Mouse (Mus musculus) hindbrain, embryonic 11.5 days (tissue): ENCODE data around the gene Myo1a. TPM values are rescaled to one million over a fixed set of nuclear protein-coding genes. Genes with fewer than 3 reads are reported as not detected.

Experiments used
- ATAC-seq: fragments of 200-750 bp; cut with Nextera tagmentation; 2 replicates; pipeline ENCODE4 v1.8.0; 2017; ENCODE audit warnings: mild to moderate bottlenecking, moderate TSS enrichment, moderate library complexity; ENCODE audit not compliant: low FRiP score
- DNase-seq: peaks from one replicate; pipeline ENCODE4 v3.0.0-alpha.2; 2015; ENCODE audit warnings: low spot score
- H3K27ac ChIP-seq: fragments of 300-500 bp; sonication (generic); 2 replicates; pipeline ENCODE4 v1.5.1; 2014; ENCODE audit warnings: mild to moderate bottlenecking, low read depth, low read length
- H3K27me3 ChIP-seq: fragments of 300-500 bp; sonication (generic); 2 replicates; pipeline ENCODE4 v1.6.1; 2014; ENCODE audit warnings: mild to moderate bottlenecking, low read length, moderate library complexity, mixed read lengths; ENCODE audit not compliant: control insufficient read depth, insufficient read depth
- H3K36me3 ChIP-seq: fragments of 300-500 bp; sonication (generic); 2 replicates; pipeline ENCODE4 v1.6.1; 2014; ENCODE audit warnings: mild to moderate bottlenecking, low read length, moderate library complexity, mixed read lengths; ENCODE audit not compliant: control insufficient read depth, insufficient read depth
- H3K4me1 ChIP-seq: fragments of 300-500 bp; sonication (generic); replicated peaks from 2 replicates; pipeline ENCODE4 v1.6.1; 2014; ENCODE audit warnings: low read length, mixed read lengths; ENCODE audit not compliant: control insufficient read depth, insufficient read depth
- H3K4me2 ChIP-seq: fragments of 300-500 bp; sonication (generic); replicated peaks from 2 replicates; pipeline ENCODE4 v1.6.1; 2014; ENCODE audit warnings: mild to moderate bottlenecking, low read depth, low read length
- H3K4me3 ChIP-seq: fragments of 300-500 bp; sonication (generic); 2 replicates; pipeline ENCODE4 v1.5.1; 2014; ENCODE audit warnings: low read depth, low read length
- H3K9ac ChIP-seq: fragments of 300-500 bp; sonication (generic); 2 replicates; pipeline ENCODE4 v1.6.1; 2014; ENCODE audit warnings: low read depth, low read length
- H3K9me3 ChIP-seq: fragments of 300-500 bp; sonication (generic); 2 replicates; pipeline ENCODE4 v1.6.1; 2016; ENCODE audit warnings: low read length; ENCODE audit not compliant: control insufficient read depth
- WGBS: fragments of 180-500 bp; shearing (Covaris S2); extraction: QIAGEN DNeasy Blood & Tissue Kit; methylation state at CpG from one replicate; pipeline ENCODE4 v1.1.7; 2014; 5-methylcytosine and 5-hydroxymethylcytosine counted together
- polyA plus RNA-seq: library from polyadenylated mRNA; unstranded; fragments of >200 nt; fragmentation: Nextera tagmentation; extraction: Ambion mirVana; gene quantifications from 2 replicates; pipeline ENCODE4 v1.2.1, GENCODE M21; 2014

The Myo1a gene
- polyA plus RNA-seq, 1 experiment from 2014 or later = 0.57 TPM

DNA sequence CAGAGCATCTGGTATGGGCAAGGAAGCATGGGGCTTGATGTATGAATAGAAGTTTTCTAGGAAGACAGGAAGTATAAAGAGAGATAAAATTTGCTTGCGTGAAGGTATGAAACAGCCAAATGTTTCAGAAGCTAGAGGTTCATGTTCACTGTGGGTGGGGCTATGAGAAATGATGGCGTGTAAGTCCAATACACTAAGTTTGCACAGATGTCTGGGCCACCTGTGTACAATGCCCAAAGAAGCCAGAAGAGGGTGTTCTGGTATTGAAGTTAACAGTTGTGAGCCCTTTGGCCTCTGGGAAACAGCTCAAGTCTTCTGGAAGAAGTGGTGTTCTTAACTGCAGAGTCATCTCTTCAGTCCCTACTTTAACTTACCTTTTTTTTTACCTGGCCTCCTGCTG is 34.8 kb upstream of the Myo1a start:
- H3K4me1 ChIP-seq = peaks cover 12% of the 10 kb centered on the region
- no peak overlapping the region for H3K27ac ChIP-seq
- WGBS = 94% methylated on average over 2 of the region's 2 CpGs
- no peak overlapping the region for H3K4me3 ChIP-seq
- ATAC-seq (no peak), DNase-seq (no peak)
- no peak overlapping the region for H3K4me2 ChIP-seq
- peaks cover 29% of the 10 kb centered on the region for H3K27me3 ChIP-seq
- H3K36me3 ChIP-seq = no peaks in the 10 kb centered on the region
- H3K9me3 ChIP-seq = no peaks in the 10 kb centered on the region
- H3K9ac ChIP-seq = no peak overlapping the region

DNA sequence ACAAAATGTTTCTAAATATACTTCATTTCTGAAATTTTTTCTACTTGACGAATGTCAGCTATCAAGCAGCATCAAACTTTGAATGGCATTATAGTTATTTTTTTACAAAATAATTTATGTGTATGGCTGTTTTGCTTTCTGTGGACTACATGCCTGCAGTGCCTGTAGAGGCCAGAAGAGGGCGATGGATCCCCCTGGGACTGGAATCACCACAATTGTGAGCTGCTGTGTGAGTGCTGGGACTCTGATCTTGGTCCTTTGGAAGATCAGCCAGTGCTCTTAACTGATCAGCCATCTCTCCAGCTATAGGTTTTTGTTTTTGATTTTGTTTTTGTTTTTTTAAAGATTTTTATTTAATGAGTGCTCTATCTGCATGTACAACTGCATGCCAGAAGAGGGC is 33.7 kb upstream of the Myo1a start:
- peaks cover 6% of the 10 kb centered on the region for H3K4me1 ChIP-seq
- H3K9me3 ChIP-seq = no peaks in the 10 kb centered on the region

DNA sequence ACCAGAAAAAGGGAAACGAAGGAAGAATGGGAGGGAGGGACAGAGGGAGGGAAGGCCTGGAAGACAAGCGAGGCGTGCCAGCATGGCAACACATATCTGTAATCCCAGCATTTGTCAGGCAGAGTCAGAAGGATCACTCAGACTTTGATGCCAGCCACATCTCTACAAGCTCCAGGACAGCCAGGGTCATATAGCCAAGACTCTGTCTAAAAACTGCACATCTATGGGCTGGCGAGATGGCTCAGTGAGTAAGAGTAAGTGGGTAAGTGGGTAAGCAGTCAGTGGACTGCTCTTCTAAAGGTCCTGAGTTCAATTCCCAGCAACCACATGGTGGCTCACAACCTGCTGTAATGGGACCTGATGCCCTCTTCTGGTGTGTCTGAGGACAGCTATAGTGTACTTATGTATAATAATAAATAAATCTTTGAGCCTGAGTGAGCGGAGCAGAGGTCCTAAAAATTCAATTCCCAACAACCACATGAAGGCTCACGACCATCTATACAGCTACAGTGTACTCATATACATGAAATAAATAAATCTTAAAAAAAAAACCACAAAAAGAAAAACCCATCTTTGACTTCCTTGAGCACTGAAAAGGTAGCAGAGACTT is 30.8 kb upstream of the Myo1a start:
- Histone ChIP-seq H3K4me2 (no peak overlapping the region), H3K4me1 (no peaks in the 10 kb centered on the region), H3K9ac (no peak overlapping the region), H3K36me3 (no peaks in the 10 kb centered on the region), H3K4me3 (no peak overlapping the region), H3K27ac (no peak overlapping the region), H3K27me3 (no peaks in the 10 kb centered on the region), H3K9me3 (no peaks in the 10 kb centered on the region)
- DNase-seq (no peak), ATAC-seq (no peak)
- WGBS = 89% methylated on average over 6 of the region's 6 CpGs

More for the DNA sequence above, 33.7 kb upstream of the Myo1a start:
- Histone ChIP-seq H3K36me3 (no peaks in the 10 kb centered on the region), H3K27ac (no peak overlapping the region), H3K4me2 (no peak overlapping the region), H3K27me3 (peaks cover 18% of the 10 kb centered on the region), H3K9ac (no peak overlapping the region), H3K4me3 (no peak overlapping the region)
- ATAC-seq (no peak), DNase-seq (peak; percentile 31)
- 38% methylated on average over 2 of the region's 2 CpGs for WGBS

DNA sequence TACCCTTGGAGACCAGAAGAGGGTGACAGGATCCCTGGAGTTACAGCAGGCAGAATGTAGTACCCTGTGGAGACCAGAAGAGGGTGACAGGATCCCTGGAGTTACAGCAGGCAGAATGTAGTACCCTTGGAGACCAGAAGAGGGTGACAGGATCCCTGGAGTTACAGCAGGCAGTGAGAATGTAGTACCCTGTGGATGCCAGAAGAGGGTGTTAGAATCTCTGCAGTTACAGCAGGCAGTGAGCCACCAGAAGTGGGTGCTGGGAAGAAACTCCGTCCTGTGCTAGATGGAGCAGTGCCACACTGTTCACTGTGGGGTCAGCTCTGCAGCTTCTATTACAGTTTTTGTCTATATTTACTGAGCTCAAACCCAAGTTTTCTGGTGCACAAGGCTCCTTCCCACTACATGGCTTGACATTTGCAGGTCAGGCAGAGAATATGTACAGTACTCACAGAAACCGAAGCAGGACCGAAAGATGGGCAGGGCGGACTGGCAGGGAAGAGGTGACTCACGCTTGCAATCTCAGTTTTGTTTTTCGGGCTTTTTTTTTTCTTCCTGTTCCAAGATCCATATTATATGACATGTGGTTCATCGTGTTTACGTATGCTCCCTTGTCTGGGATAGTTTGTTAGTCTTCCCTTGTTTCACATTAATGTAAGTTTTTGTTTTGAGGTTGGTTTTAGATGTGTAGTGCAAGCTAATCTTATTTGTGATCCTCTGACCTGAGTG is 30.0 kb upstream of the Myo1a start:
- Histone ChIP-seq H3K4me1 (no peaks in the 10 kb centered on the region), H3K36me3 (no peaks in the 10 kb centered on the region), H3K27me3 (no peaks in the 10 kb centered on the region), H3K4me2 (no peak overlapping the region), H3K9ac (no peak overlapping the region), H3K9me3 (no peaks in the 10 kb centered on the region), H3K27ac (no peak overlapping the region), H3K4me3 (no peak overlapping the region)
- ATAC-seq = no peak
- WGBS = 90% methylated on average over 8 of the region's 8 CpGs
- DNase-seq = peak; percentile 77

DNA sequence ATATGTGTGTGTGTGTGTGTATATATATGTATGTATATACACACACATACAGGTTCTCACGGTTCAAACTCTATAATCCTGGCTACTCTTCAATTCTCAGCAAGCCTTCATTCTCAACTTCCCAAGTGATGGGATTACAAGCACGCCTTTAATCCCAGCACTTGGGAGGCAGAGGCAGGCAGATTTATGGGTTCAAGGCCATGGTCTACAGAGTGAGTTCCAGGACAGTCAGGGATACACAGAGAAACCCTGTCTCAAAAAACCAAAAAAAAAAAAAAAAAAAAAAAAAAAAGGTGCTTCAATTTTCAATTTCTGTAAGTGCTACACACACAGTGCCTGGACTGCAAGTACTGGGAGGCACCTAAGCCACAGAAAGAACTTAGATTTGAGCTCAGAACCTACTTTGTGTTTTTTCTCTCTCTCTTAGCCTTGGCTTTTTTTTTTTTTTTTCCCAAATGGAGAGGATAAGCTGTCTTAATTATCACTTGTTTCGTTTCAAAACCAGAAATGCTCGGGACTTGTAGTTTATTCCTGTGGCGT is 29.0 kb upstream of the Myo1a start:
- Histone ChIP-seq H3K27me3 (no peaks in the 10 kb centered on the region), H3K36me3 (no peaks in the 10 kb centered on the region), H3K9me3 (no peaks in the 10 kb centered on the region), H3K27ac (no peak overlapping the region), H3K9ac (peak overlapping the region; percentile 1; the same call in 1 of the 2 replicates), H3K4me1 (no peaks in the 10 kb centered on the region), H3K4me3 (peak overlapping the region; percentile 75; the same call in 1 of the 2 replicates), H3K4me2 (peak overlapping the region; percentile 71)
- ATAC-seq (no peak), DNase-seq (no peak)
- WGBS = 56% methylated on average over 5 of the region's 5 CpGs

DNA sequence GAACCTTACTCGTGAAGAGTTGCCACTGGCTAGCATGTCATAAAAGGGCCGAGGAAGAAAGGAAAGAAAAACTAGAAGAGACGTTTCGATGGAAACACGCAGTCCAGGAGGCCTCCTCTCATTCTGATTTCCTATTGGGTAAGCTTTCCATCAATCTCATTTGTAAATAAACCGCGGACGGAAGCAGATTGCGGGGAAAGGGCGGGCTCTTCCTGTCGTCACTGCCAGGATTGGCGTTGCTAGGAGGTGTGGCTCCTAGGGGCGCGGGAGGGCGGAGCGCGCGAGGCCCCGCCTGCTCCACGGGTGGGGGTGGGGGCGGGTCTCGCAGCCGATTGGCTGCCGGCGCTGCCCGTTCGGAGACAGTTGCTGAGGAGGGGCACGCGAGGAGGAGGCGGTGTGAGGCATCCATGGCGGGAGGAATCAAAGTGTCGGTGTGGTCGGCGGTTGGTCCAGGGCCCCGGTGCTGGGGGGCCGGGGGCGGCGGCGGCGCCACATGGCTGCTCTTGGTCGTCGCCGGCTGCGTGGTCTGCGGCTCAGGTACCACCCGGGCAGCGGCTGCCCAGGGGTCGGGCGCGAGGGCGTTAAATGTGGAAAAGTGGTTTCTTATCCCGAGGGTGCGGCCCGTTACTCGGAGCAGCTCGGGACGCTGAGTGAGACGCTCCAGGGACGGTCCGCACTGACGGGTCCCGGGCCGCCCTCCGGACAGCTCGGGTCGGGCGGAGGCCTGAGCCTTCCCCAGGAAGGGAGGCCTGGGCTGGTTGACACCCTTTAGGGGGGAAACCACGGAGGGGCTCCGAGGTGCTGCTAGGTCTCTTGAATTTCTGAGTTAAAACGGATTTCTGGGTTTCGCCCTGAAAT is 28.1 kb upstream of the Myo1a start:
- Histone ChIP-seq H3K4me2 (peak overlapping the region; percentile 71), H3K36me3 (no peaks in the 10 kb centered on the region), H3K27ac (no peak overlapping the region), H3K27me3 (no peaks in the 10 kb centered on the region), H3K9ac (peak overlapping the region; percentile 71), H3K9me3 (no peaks in the 10 kb centered on the region), H3K4me1 (no peaks in the 10 kb centered on the region), H3K4me3 (peak overlapping the region; percentile 75)
- under 1% methylated on average over 68 of the region's 71 CpGs for WGBS
- ATAC-seq (peak; percentile 96), DNase-seq (peak; percentile 96)

DNA sequence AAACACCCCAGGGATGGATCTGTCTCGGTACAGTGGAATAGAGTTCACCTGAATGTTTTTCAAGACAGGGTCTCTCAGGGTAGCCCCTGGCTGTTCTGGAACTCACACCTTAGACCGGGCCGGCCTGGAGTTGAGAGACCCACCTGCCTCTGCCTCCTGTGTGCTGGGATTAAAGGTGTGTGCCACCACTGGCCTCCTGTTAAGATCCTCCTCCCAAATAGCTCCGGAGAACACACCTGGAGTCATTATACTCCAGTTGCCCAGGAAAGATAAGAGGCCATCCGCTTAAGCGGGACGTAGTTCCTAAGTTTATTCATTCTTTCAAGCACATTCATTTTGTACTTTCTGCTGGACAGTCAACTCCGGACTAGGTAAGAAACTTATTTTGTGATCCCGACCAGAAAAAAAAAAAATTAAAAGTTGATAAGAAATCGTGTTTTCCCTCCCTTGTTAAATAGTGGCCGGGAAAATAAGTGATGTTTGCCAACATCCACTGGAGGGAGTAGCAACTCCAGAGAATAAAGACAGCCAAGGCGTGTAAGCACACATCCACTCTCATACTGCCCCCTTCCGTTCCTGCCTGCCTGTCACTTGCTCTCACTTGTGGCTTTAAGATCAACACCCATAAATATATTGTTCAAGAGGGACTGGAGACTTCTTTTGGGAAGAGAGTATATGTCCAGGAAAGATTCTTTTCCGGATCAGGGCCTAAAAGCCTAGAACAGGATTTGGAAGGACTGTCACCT is 27.2 kb upstream of the Myo1a start:
- no peaks in the 10 kb centered on the region for H3K36me3 ChIP-seq
- H3K9ac ChIP-seq = peak overlapping the region; percentile 71
- no peaks in the 10 kb centered on the region for H3K27me3 ChIP-seq
- ATAC-seq = peak; percentile 23; the same call in 1 of the 2 replicates
- no peaks in the 10 kb centered on the region for H3K4me1 ChIP-seq
- no peaks in the 10 kb centered on the region for H3K9me3 ChIP-seq
- DNase-seq = peak; percentile 69
- 14% methylated on average over 14 of the region's 14 CpGs for WGBS
- no peak overlapping the region for H3K27ac ChIP-seq
- H3K4me3 ChIP-seq = peak overlapping the region; percentile 75
- H3K4me2 ChIP-seq = peak overlapping the region; percentile 71

DNA sequence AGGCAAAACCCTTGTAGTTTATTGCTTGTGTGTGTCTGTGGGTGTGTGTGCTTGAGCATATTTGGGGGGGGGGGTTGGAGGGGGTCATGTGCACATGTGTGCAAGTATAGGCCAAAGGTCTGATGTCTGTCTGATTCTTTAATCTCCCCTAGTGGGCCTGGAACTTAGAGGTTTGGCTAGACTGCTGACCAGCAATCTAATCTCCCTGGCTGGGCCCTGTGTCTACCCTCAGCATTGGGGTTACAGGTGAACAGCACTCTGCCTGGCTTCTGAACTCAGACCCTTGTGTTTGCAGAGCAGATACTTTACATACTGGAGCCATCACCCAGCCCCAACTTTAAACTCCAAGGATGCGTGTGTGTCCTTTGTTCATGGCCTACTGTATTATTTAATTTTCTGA is 25.8 kb upstream of the Myo1a start:
- Histone ChIP-seq H3K9me3 (no peaks in the 10 kb centered on the region), H3K9ac (no peak overlapping the region), H3K4me3 (no peak overlapping the region), H3K4me1 (no peaks in the 10 kb centered on the region), H3K36me3 (no peaks in the 10 kb centered on the region), H3K27me3 (no peaks in the 10 kb centered on the region), H3K4me2 (no peak overlapping the region), H3K27ac (no peak overlapping the region)
- ATAC-seq (no peak), DNase-seq (no peak)
- WGBS = 95% methylated on average over 1 of the region's 1 CpGs
